Mouse (Mus musculus) CH12.LX (cell line): ENCODE measurements at regions not wholly inside any gene's neighbourhood (a gene's known extent, or its start where the extent isn't known, plus 50 kb on each side); places are given as distances from the start of the nearest gene placed in this dataset.
A peak's percentile ranks its signal among the peaks of the same experiment; 100 is the strongest.
"Not testable (repeated sequence)": the region's sequence is repeated elsewhere in the genome, so short reads cannot be mapped to it uniquely, and the experiment has no call there.

Experiments used
- DNase-seq: peaks from one replicate; pipeline ENCODE4 v3.0.0-alpha.2; 2013; ENCODE audit errors: extremely low read depth
- H3K27ac ChIP-seq: 2 replicates; pipeline ENCODE4 v1.5.1; 2012; ENCODE audit warnings: low read depth, mild to moderate bottlenecking, control low read depth, moderate library complexity; ENCODE audit not compliant: insufficient read depth
- H3K27me3 ChIP-seq: replicated peaks from 2 replicates; pipeline ENCODE3; 2012; ENCODE audit warnings: inconsistent platforms
- H3K36me3 ChIP-seq, 2 experiments: replicated peaks in 1 of 2; 2 replicates each; pipeline versions ENCODE3 to v1.6.1; 2012; ENCODE audit warnings: inconsistent platforms in 1 of 2, low read length in 1 of 2, mild to moderate bottlenecking in 1 of 2, mixed read lengths in 1 of 2, moderate library complexity in 1 of 2; ENCODE audit not compliant: control insufficient read depth in 1 of 2, insufficient read depth in 1 of 2
- H3K4me1 ChIP-seq, 2 experiments: 2 replicates each; pipeline ENCODE4 v1.6.1; 2012; ENCODE audit warnings: inconsistent platforms in 1 of 2, moderate library complexity in 1 of 2; ENCODE audit not compliant: insufficient read depth in 2 of 2, control insufficient read depth in 1 of 2
- H3K4me2 ChIP-seq: 2 replicates; pipeline ENCODE4 v1.6.1; 2012; ENCODE audit warnings: low read depth, mild to moderate bottlenecking, control low read depth; ENCODE audit not compliant: poor library complexity, insufficient read depth, severe bottlenecking
- H3K4me3 ChIP-seq, 3 experiments: fragments of 150-350 bp in 1 of 3; sonication (generic) in 1 of 3; replicated peaks in 1 of 3; 2 replicates each; pipeline versions ENCODE3 to v1.5.1; 2011 to 2012; ENCODE audit warnings: low read depth in 2 of 3, low read length in 2 of 3, mild to moderate bottlenecking in 2 of 3, moderate library complexity in 2 of 3, control low read depth in 1 of 3, improper control_type of control experiment in 1 of 3, inconsistent platforms in 1 of 3, mixed read lengths in 1 of 3; ENCODE audit not compliant: poor library complexity in 1 of 3
- H3K79me2 ChIP-seq: replicated peaks from 2 replicates; pipeline ENCODE4 v1.6.1; 2012; ENCODE audit warnings: mild to moderate bottlenecking, moderate library complexity; ENCODE audit not compliant: control insufficient read depth, poor library complexity, insufficient read depth, severe bottlenecking; ENCODE audit errors: extremely low read depth
- H3K9ac ChIP-seq: 2 replicates; pipeline ENCODE4 v1.6.1; 2012; ENCODE audit warnings: low read depth, mild to moderate bottlenecking, control low read depth, moderate library complexity; ENCODE audit not compliant: insufficient read depth
- H3K9me3 ChIP-seq: replicated peaks from 2 replicates; pipeline ENCODE3; 2012; ENCODE audit warnings: low read length, inconsistent platforms, mixed read lengths
- BHLHE40 ChIP-seq: IDR thresholded peaks from 2 replicates; pipeline ENCODE4 v1.6.1; 2011; ENCODE audit warnings: mild to moderate bottlenecking, low read depth, low read length, improper control_type of control experiment
- CTCF ChIP-seq, 2 experiments: IDR thresholded peaks in 1 of 2; conservative IDR thresholded peaks in 1 of 2; 2 replicates each; pipeline ENCODE4 v1.5.1; 2011 to 2012; ENCODE audit warnings: low read depth in 2 of 2, low read length in 2 of 2, improper control_type of control experiment in 1 of 2, inconsistent platforms in 1 of 2, mild to moderate bottlenecking in 1 of 2, moderate library complexity in 1 of 2
- E2F4 ChIP-seq: IDR thresholded peaks from 2 replicates; pipeline ENCODE4 v1.6.1; 2011; ENCODE audit warnings: low read depth, low read length, improper control_type of control experiment; ENCODE audit not compliant: insufficient replicate concordance
- ELF1 ChIP-seq: IDR thresholded peaks from 2 replicates; pipeline ENCODE4 v1.6.1; 2014; ENCODE audit warnings: low read depth, mild to moderate bottlenecking, inconsistent platforms, low read length, improper control_type of control experiment
- GABPA ChIP-seq: IDR thresholded peaks from 2 replicates; pipeline ENCODE4 v1.6.1; 2012; ENCODE audit warnings: low read depth, low read length, improper control_type of control experiment, inconsistent platforms; ENCODE audit not compliant: insufficient replicate concordance
- IRF4 ChIP-seq: IDR thresholded peaks from 2 replicates; pipeline ENCODE4 v1.6.1; 2014; ENCODE audit warnings: low read depth, mild to moderate bottlenecking, inconsistent platforms, low read length, improper control_type of control experiment
- JUN ChIP-seq: IDR thresholded peaks from 2 replicates; pipeline ENCODE4 v1.6.1; 2011; ENCODE audit warnings: low read depth, mild to moderate bottlenecking, low read length, improper control_type of control experiment, moderate library complexity; ENCODE audit not compliant: insufficient read depth
- JUND ChIP-seq: conservative IDR thresholded peaks from 2 replicates; pipeline ENCODE4 v1.6.1; 2011; ENCODE audit warnings: low read depth, low read length, improper control_type of control experiment
- MAFK ChIP-seq: IDR thresholded peaks from 2 replicates; pipeline ENCODE4 v1.6.1; 2011; ENCODE audit warnings: low read length, improper control_type of control experiment; ENCODE audit not compliant: insufficient replicate concordance
- MAX ChIP-seq: IDR thresholded peaks from 2 replicates; pipeline ENCODE4 v1.6.1; 2011; ENCODE audit warnings: low read length, improper control_type of control experiment
- NELFE ChIP-seq: IDR thresholded peaks from 2 replicates; pipeline ENCODE4 v1.6.1; 2011; ENCODE audit warnings: low read depth, low read length, improper control_type of control experiment
- PAX5 ChIP-seq: IDR thresholded peaks from 2 replicates; pipeline ENCODE4 v1.6.1; 2012; ENCODE audit warnings: low read length, inconsistent platforms, mixed read lengths
- POLR2A ChIP-seq: IDR thresholded peaks from 2 replicates; pipeline ENCODE4 v1.6.1; 2011; ENCODE audit warnings: low read depth, mild to moderate bottlenecking, improper control_type of control experiment, low read length
- POLR2AphosphoS2 ChIP-seq: IDR thresholded peaks from 2 replicates; pipeline ENCODE4 v1.6.1; 2011; ENCODE audit warnings: low read depth, low read length, improper control_type of control experiment
- SMC3 ChIP-seq: IDR thresholded peaks from 2 replicates; pipeline ENCODE4 v1.6.1; 2011; ENCODE audit warnings: low read depth, low read length, improper control_type of control experiment
- TBP ChIP-seq: conservative IDR thresholded peaks from 2 replicates; pipeline ENCODE4 v1.6.1; 2011; ENCODE audit warnings: low read depth, low read length, improper control_type of control experiment
- USF1 ChIP-seq: IDR thresholded peaks from 2 replicates; pipeline ENCODE4 v1.6.1; 2014; ENCODE audit warnings: low read depth, mild to moderate bottlenecking, inconsistent platforms, low read length, improper control_type of control experiment
- USF2 ChIP-seq: conservative IDR thresholded peaks from 2 replicates; pipeline ENCODE4 v1.6.1; 2011; ENCODE audit warnings: low read depth, low read length, improper control_type of control experiment
- ZKSCAN1 ChIP-seq: IDR thresholded peaks from 2 replicates; pipeline ENCODE4 v1.6.1; 2012; ENCODE audit warnings: low read depth, inconsistent platforms, low read length, improper control_type of control experiment, borderline replicate concordance
- ZNF384 ChIP-seq: IDR thresholded peaks from 2 replicates; pipeline ENCODE4 v1.6.1; 2012; ENCODE audit warnings: low read depth, low read length, improper control_type of control experiment, inconsistent platforms
- dilution Hi-C: fragments of 300-500 bp; cut with MboI; formaldehyde crosslinking; loops from 2 replicates; pipeline ENCODE4 v1.14.3; 2020; ENCODE audit warnings: low sequenced_read_pairs; ENCODE audit not compliant: extremely low pct_unique_long_range_greater_than_20kb, extremely low pct_ligation_motif_present
- in situ Hi-C: fragments of 300-500 bp; cut with MboI; formaldehyde crosslinking; loops from 3 replicates; pipeline ENCODE4 v1.14.3; 2019; ENCODE audit warnings: low sequenced_read_pairs, low pct_ligation_motif_present, low pct_unique_long_range_greater_than_20kb, mixed read lengths

- H3K4me2 ChIP-seq = no peak overlapping the region
- in situ Hi-C loops (loop anchor here (5.0 to 10.0 kb wide), 3 partner anchors 375 to 845 kb away; partner anchors contain the start of gene Nfil3), dilution Hi-C loops (no loop called here)
- H3K9ac ChIP-seq = no peak overlapping the region
- H3K27me3 ChIP-seq = no peaks in the 10 kb centered on the region
- H3K4me3 ChIP-seq = no peak overlapping the region
- peaks cover 3 to 18% of the 10 kb centered on the region in 2 experiments for H3K4me1 ChIP-seq
- DNase-seq = no peak
- no peaks in the 10 kb centered on the region for H3K36me3 ChIP-seq
- no peak for TF ChIP-seq POLR2AphosphoS2
- TF ChIP-seq ELF1 = no peak
- TF ChIP-seq ZKSCAN1 = no peak
- no peak for TF ChIP-seq MAX
- TF ChIP-seq IRF4 = no peak
- TF ChIP-seq USF1 = no peak
- TF ChIP-seq E2F4 = no peak
- TF ChIP-seq ZNF384 = no peak
- no peak for TF ChIP-seq BHLHE40
- TF ChIP-seq NELFE = no peak
- no peak for TF ChIP-seq POLR2A
- no peak for TF ChIP-seq JUND
- TF ChIP-seq TBP = no peak
- no peak for TF ChIP-seq SMC3
- no peak for TF ChIP-seq PAX5
- TF ChIP-seq MAFK = no peak
- no peak for TF ChIP-seq JUN
- no peak for TF ChIP-seq GABPA
- no peak for TF ChIP-seq USF2
- H3K79me2 ChIP-seq = no peaks in the 10 kb centered on the region
- H3K27ac ChIP-seq = no peak overlapping the region
- H3K9me3 ChIP-seq = peaks cover 2% of the 10 kb centered on the region
These were observed 278.8 kb downstream of the Diras2 start for GRCm38 (mm10) chr13:52252303-52252702.

- H3K27ac ChIP-seq, H3K27me3 ChIP-seq, dilution Hi-C loops, DNase-seq, H3K79me2 ChIP-seq, H3K4me3 ChIP-seq, H3K9me3 ChIP-seq, H3K9ac ChIP-seq, H3K36me3 ChIP-seq: not testable (repeated sequence)
- TF ChIP-seq CTCF (conservative IDR thresholded peaks at IDR 0.05 in 1 of 2, IDR thresholded peaks at IDR 0.05 in 1 of 2; ENCODE audit: low read depth in 2 of 2, low read length in 2 of 2) = peak in 1 of 2 experiments; percentile 48; a peak in 2 of 4 replicates
- Histone ChIP-seq H3K4me2 (0 out of 2 replicates have a peak overlapping the region, but pooled peaks have one; percentile 38), H3K4me1 (peaks cover 3 to 18% of the 10 kb centered on the region in 2 experiments)
- in situ Hi-C loops = loop anchor here (5.0 to 10.0 kb wide), 3 partner anchors 375 to 845 kb away; partner anchors contain the start of gene Nfil3
These were observed 278.4 kb downstream of the Diras2 start for GRCm38 (mm10) chr13:52252726-52253125.
